Mouse (Mus musculus) central nervous system, embryonic 11.5 days (tissue): ENCODE results near the gene Avl9. TPM values are rescaled to one million over a fixed set of nuclear protein-coding genes. Genes with fewer than 3 reads are reported as not detected.

ENCODE experiments used
- polyA plus RNA-seq: library from polyadenylated mRNA; depleted of rRNA; stranded (reverse); fragments of >200 nt; gene quantifications from 2 replicates; pipeline ENCODE4 v1.2.3, GENCODE M21; 2012; rRNA removed

Gene Avl9
- polyA plus RNA-seq, result 14.7 and 18.7 TPM in 2 replicates

GRCm38 (mm10) chr6:56714574-56715269 is at the start of gene Avl9:
Gene Avl9, plus strand, starts transcription at chr6:56714899.

DNA sequence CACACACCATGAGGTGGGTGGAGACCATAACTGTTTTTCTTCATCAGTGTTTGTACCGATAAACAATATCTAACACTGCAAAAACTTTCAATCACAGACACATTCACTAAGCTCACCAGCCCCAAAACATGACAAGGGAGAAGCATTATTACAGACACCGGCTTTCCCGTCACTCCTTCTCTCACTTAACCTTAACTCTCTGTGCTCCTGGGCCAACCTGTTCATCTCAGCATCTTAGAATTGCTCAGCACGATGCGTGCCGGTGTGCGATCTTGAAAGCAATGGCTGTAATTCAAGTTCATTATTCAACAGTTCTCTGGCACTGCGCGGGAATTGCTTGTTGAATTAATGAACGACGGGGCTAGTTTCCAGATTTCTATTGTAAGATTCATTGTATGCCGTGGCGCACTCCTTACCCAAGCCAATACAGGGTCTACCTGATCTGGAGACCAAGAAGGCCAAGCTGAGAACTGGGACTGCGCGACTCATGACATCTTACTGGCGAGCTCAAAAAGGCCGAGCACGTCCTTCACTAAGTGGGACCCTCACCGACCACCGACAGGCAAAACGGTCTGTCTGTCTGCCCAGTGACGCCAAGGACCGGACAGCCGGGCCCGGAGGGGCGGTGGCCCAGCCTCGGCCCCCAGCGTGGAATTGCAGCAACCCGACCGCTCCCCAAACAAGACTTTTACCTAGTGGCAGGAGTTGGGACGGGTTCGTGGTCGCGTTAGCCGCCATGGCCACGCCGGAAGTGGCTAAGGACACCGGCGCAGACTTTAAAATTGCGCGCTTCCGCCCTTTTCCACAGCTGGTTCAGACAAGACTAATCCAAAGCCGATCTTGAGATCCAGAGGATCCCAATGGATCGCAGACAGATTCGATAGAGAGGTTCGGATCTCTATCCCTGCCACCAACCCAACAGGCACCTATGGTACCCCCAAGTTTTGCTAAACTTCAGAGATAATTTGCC is 10.5 kb upstream of the Avl9 start, which contains the start of gene Lsm5:
Lsm5 (minus strand) TSS at position 780 of the 970 bp plus-strand sequence.

DNA sequence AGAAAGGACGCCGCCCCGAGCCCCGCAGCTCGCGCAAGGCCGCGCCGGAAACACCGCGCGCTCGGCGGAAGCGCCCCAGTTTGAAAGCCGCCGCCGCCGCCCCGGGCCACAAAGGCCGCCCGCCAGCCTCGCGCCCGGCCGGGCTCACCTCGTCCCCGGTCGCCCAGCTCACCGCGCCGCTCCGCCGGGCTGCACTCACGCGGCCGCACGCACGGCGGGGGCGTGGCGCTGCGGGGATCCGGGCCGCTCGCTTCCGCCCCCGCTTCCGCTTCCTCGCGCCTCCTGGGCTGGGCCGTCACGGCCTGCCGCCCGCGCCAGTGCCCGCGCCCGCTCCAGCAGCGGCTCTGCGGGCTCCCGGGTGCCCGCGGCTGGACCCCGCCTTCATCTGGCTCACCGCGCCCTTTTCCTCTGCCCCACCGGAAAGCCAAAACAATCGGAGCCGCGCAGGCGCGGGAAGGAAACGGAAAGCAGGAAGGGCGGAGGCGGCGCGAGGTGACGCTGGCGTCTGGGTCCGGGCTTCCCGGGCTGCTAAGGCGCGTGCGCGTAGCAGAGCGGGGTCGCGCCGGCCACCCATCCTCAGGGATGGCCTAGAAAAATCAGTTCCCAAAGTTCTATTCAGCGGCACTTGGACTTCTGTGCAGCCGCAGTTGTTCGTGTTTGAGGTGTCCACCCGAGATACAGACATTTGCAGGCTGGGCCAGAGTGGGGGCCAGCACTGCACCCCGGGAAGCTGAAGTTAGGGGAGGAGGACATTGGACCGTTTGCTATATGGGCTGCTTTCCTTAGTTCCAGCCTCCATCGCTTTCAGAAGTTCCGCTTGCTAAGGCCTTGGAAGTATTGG is 82.8 kb downstream of the Avl9 start, which contains the start of gene Kbtbd2:
Kbtbd2 (minus strand) TSS at position 503 of the 841 bp plus-strand sequence.

Other genes starting within 250 kb of the Avl9 start
- 4.1 and 4.3 TPM in 2 replicates for gene Pde1c, start 145.8 kb upstream of the Avl9 start, polyA plus RNA-seq
- 76.8 and 181 TPM in 2 replicates for gene Lsm5, start 10.2 kb upstream of the Avl9 start, polyA plus RNA-seq
- gene Kbtbd2, start 82.9 kb downstream of the Avl9 start, polyA plus RNA-seq, result 27.7 and 36.0 TPM in 2 replicates
- gene Fkbp9, start 117.2 kb downstream of the Avl9 start, polyA plus RNA-seq, result 61.5 and 78.9 TPM in 2 replicates
- gene Nt5c3, start 209.0 kb downstream of the Avl9 start, polyA plus RNA-seq, result 27.7 and 40.0 TPM in 2 replicates
- 0.36 and 0.39 TPM in 2 replicates for gene Vmn1r4, start 209.1 kb downstream of the Avl9 start, polyA plus RNA-seq